Mouse (Mus musculus) liver, embryonic 14.5 days (tissue): ENCODE data around the gene Pnpla2. TPM values are rescaled to one million over a fixed set of nuclear protein-coding genes. Genes with fewer than 3 reads are reported as not detected.

Experiments used
- ATAC-seq: fragments of 200-750 bp; cut with Nextera tagmentation; 2 replicates; pipeline ENCODE4 v1.8.0; 2017; ENCODE audit warnings: moderate number of reproducible peaks, mild to moderate bottlenecking, moderate library complexity; ENCODE audit not compliant: insufficient read depth
- DNase-seq, 3 experiments: peaks; one replicate each; pipeline ENCODE4 v3.0.0-alpha.2; 2012 to 2013; ENCODE audit warnings: low read depth in 3 of 3, low spot score in 3 of 3
- H3K27ac ChIP-seq: fragments of 300-500 bp; sonication (generic); 2 replicates; pipeline ENCODE4 v1.5.1; 2014; ENCODE audit warnings: moderate library complexity, mild to moderate bottlenecking, control low read depth, inconsistent platforms
- H3K27me3 ChIP-seq: fragments of 300-500 bp; sonication (generic); 2 replicates; pipeline ENCODE4 v1.6.1; 2014; ENCODE audit warnings: mild to moderate bottlenecking, low read length, moderate library complexity; ENCODE audit not compliant: control insufficient read depth, insufficient read depth
- H3K36me3 ChIP-seq: fragments of 300-500 bp; sonication (generic); replicated peaks from 2 replicates; pipeline ENCODE4 v1.6.1; 2014; ENCODE audit warnings: low read depth; ENCODE audit not compliant: control insufficient read depth, insufficient read depth
- H3K4me1 ChIP-seq, 2 experiments: fragments of 200-500 bp in 1 of 2; fragments of 300-500 bp in 1 of 2; sonication (generic) in 1 of 2; replicated peaks; 2 replicates each; pipeline ENCODE4 v1.6.1; 2012 to 2014; ENCODE audit warnings: antibody characterized with exemption in 1 of 2, inconsistent platforms in 1 of 2, low read length in 1 of 2; ENCODE audit not compliant: control insufficient read depth in 2 of 2, insufficient read depth in 2 of 2
- H3K4me2 ChIP-seq: fragments of 300-500 bp; sonication (generic); 2 replicates; pipeline ENCODE4 v1.6.1; 2014; ENCODE audit warnings: low read depth, mild to moderate bottlenecking, control low read depth, moderate library complexity
- H3K4me3 ChIP-seq, 2 experiments: fragments of 200-500 bp in 1 of 2; fragments of 300-500 bp in 1 of 2; sonication (generic) in 1 of 2; 2 replicates each; pipeline ENCODE4 v1.5.1; 2012 to 2014; ENCODE audit warnings: low read depth in 2 of 2, low read length in 2 of 2, mild to moderate bottlenecking in 2 of 2, control low read depth in 1 of 2, inconsistent platforms in 1 of 2, moderate library complexity in 1 of 2; ENCODE audit not compliant: insufficient read depth in 1 of 2
- H3K9ac ChIP-seq: fragments of 300-500 bp; sonication (generic); replicated peaks from 2 replicates; pipeline ENCODE4 v1.6.1; 2014; ENCODE audit warnings: mild to moderate bottlenecking, control low read depth, moderate library complexity
- H3K9me3 ChIP-seq: fragments of 300-500 bp; sonication (generic); 2 replicates; pipeline ENCODE4 v1.6.1; 2016; ENCODE audit warnings: low read length, mixed read lengths; ENCODE audit not compliant: control insufficient read depth
- CTCF ChIP-seq: IDR thresholded peaks from 2 replicates; pipeline ENCODE4 v1.5.1; 2016; ENCODE audit warnings: antibody characterized with exemption, low read depth, control low read depth
- EP300 ChIP-seq: IDR thresholded peaks from 2 replicates; pipeline ENCODE4 v1.6.1; 2016; ENCODE audit warnings: antibody characterized with exemption, low read depth
- WGBS: fragments of 180-500 bp; shearing (Covaris S2); extraction: QIAGEN DNeasy Blood & Tissue Kit; methylation state at CpG from one replicate; pipeline ENCODE4 v1.1.7; 2014; ENCODE audit not compliant: insufficient replicate concordance; 5-methylcytosine and 5-hydroxymethylcytosine counted together
- polyA plus RNA-seq, 2 experiments: library from polyadenylated mRNA; depleted of rRNA in 1 of 2; stranded (reverse) in 1 of 2; unstranded in 1 of 2; fragments of >200 nt; fragmentation: Nextera tagmentation in 1 of 2; extraction: Ambion mirVana in 1 of 2; gene quantifications; 2 replicates each; pipeline versions ENCODE4 v1.2.1 to v1.2.3; 2012 to 2014

Gene Pnpla2
- polyA plus RNA-seq, 2 experiments = 6.7 to 9.4 TPM

DNA sequence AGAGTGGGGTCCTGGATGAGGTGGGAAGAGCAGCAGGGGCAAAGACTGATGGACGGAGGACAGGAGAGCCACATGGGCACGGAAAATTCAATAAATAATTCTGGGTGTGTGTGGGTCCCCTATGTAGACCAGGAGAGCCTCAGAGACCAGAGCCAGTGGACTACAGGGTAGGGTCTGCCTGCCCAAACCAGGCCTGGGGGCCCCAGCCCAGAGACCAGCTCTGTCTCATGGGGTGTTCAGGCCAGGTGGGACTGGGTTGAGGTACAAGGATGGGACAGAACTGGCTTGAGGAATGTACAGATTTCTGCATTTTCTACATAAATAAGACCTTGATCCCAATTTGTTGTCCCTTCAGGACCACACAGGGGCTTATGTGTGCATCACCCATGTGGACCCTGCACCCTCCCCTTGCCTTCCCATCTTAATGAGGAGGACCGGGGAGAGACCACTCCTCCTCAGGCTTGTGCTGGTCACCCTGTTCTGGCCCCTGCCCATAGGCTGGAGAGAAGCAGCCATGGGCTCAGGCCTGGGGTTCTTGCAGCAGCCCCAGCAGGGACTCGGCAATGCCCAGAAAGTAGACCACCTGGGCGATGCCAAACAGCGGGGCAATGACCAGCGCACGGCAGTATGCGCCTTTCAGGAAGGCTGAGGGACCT, 24.3 kb upstream of the Pnpla2 start:
- H3K9me3 ChIP-seq = no peaks in the 10 kb centered on the region
- H3K27ac ChIP-seq = no peak overlapping the region
- H3K27me3 ChIP-seq = no peaks in the 10 kb centered on the region
- DNase-seq (no peak), ATAC-seq (no peak)
- peaks cover 8 to 17% of the 10 kb centered on the region in 2 experiments for H3K4me1 ChIP-seq
- H3K9ac ChIP-seq = no peak overlapping the region
- H3K4me3 ChIP-seq = no peak overlapping the region
- TF ChIP-seq EP300 (no peak), CTCF (no peak)
- H3K4me2 ChIP-seq = no peak overlapping the region
- 85% methylated on average over 9 of the region's 9 CpGs for WGBS
- no peaks in the 10 kb centered on the region for H3K36me3 ChIP-seq

DNA sequence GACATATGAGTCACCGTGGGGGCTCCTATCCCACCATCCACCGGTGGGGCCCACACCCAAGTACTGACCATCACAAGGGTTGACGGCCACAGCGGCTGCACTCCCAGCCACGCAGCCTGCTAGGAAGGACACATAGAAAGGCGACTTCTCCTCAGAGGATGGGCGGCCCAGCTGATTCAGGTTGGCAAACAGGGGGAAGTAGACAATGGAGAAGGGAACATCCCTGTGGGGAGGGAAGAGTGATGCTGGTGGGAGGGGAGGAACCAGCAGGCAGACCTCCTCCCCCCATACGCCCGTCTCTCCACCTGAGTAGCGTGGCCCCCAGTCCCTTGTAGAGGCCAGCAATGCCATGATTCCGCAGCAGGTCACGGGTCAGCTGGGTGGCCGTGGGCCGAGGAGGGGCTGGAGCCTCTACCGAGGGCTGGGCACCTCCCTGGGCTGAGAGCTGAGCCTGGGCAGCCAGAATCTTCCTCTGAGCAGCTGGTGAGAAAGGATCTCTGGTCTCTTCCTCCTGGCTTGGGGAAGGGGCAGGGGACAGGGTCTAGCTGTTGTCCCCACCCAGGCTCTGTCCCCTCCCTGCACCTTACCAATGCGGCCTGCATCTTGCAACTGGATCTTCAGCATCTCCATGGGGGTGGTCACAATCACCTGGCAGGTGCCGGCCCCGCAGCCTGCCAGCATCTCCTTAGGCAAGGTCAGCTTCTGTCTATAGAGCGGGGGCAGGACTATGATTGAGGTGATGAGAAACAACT, 23.4 kb upstream of the Pnpla2 start:
- WGBS = 86% methylated on average over 19 of the region's 19 CpGs
- no peak overlapping the region for H3K9ac ChIP-seq
- no peak overlapping the region for H3K4me2 ChIP-seq
- H3K36me3 ChIP-seq = no peaks in the 10 kb centered on the region
- no peaks in the 10 kb centered on the region for H3K9me3 ChIP-seq
- H3K4me3 ChIP-seq = no peak overlapping the region
- no peak overlapping the region for H3K27ac ChIP-seq
- peaks cover 8 to 25% of the 10 kb centered on the region in 2 experiments for H3K4me1 ChIP-seq
- no peak for ATAC-seq
- TF ChIP-seq EP300 = no peak
- TF ChIP-seq CTCF = no peak
- no peaks in the 10 kb centered on the region for H3K27me3 ChIP-seq
- DNase-seq = no peak

DNA sequence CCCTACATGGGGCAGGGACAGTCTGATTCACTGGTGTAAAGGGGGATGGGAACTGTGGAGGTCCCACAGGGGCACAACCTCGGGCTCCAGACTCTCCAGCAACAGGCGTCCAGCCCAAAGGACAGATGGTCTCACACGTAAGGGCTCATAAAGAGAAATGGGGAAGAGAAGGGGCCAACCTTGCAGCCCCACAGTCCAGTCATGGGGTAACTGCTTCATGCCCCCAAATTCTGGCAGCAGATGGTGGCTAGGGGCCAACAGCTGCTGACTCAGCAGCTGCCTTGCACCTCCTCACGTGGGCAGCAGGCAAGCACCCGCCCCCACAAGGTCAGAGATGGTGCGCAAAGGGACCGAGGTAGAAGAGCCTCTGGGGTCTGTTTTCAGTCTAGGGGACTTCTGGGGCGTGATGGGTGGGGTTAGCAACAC, 22.8 kb upstream of the Pnpla2 start:
- Histone ChIP-seq H3K27ac (no peak overlapping the region), H3K27me3 (no peaks in the 10 kb centered on the region), H3K4me2 (no peak overlapping the region), H3K9ac (no peak overlapping the region), H3K36me3 (no peaks in the 10 kb centered on the region), H3K4me3 (no peak overlapping the region), H3K9me3 (no peaks in the 10 kb centered on the region), H3K4me1 (peaks cover 8 to 24% of the 10 kb centered on the region in 2 experiments)
- DNase-seq = no peak
- no peak for ATAC-seq
- TF ChIP-seq CTCF = no peak
- TF ChIP-seq EP300 = no peak
- WGBS = 73% methylated on average over 8 of the region's 8 CpGs

DNA sequence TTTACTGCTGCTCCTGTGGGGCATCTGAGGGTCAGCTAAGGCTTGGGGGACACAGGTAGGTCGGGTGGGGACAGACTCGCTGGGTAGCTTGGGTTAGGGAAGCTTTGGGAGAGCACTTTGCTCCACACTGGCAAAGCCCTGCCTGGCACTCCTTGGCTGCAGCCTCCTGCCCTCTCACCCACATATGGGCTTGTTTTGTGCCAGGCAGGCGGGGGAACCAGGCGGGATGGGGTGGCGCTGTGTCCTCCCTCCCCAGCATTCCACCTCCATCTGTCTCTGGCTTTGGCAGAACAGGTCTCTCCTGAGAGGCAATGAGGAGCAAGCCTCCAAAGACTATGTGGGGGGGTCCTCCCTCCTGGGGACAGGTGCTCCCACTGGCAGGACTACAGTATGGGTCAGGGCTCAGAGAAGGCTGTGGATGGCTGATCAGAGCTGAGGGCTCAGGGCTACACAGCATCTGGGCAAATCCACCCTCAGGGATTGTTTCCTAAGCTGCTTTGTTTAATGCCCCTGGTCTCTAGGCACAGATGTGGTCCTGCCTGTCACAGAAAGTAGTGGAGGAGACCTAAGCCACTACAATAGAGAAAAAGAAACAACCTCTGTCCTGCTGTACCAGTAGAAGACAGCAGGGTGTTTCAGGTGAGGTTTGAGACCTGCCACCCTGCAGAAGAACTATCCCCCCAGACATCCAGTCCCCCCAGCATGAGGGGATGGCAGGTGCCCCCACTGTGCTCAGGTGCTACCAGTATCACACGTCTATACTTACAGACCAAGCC, 22.1 kb upstream of the Pnpla2 start:
- TF ChIP-seq EP300 (no peak), CTCF (no peak)
- no peak overlapping the region for H3K27ac ChIP-seq
- ATAC-seq (no peak), DNase-seq (no peak)
- H3K4me1 ChIP-seq = peaks cover 8 to 24% of the 10 kb centered on the region in 2 experiments
- H3K27me3 ChIP-seq = no peaks in the 10 kb centered on the region
- H3K36me3 ChIP-seq = no peaks in the 10 kb centered on the region; the same call in 1 of the 2 replicates
- H3K4me2 ChIP-seq = no peak overlapping the region
- no peaks in the 10 kb centered on the region for H3K9me3 ChIP-seq
- no peak overlapping the region for H3K9ac ChIP-seq
- WGBS = 73% methylated on average over 6 of the region's 6 CpGs
- H3K4me3 ChIP-seq = no peak overlapping the region
